Mouse (Mus musculus) heart, postnatal 36 days (tissue): ENCODE data around the gene Hjurp. TPM values are rescaled to one million over a fixed set of nuclear protein-coding genes. Genes with fewer than 3 reads are reported as not detected.

Source experiments
- DNase-seq, 2 experiments: peaks; one replicate each; pipeline ENCODE4 v3.0.0; 2021 to 2022
- intact Hi-C: fragments of 180-260 bp; cut with DNase I; formaldehyde crosslinking; loops from one replicate; pipeline ENCODE4 v1.15.1; 2025
- total RNA-seq, 2 experiments: library from RNA; stranded (reverse); gene quantifications; 2 replicates each; pipeline ENCODE4 v1.2.3; 2021

Gene Hjurp
- total RNA-seq, 2 experiments from 2014 or later: 12.2 to 13.3 TPM

DNA sequence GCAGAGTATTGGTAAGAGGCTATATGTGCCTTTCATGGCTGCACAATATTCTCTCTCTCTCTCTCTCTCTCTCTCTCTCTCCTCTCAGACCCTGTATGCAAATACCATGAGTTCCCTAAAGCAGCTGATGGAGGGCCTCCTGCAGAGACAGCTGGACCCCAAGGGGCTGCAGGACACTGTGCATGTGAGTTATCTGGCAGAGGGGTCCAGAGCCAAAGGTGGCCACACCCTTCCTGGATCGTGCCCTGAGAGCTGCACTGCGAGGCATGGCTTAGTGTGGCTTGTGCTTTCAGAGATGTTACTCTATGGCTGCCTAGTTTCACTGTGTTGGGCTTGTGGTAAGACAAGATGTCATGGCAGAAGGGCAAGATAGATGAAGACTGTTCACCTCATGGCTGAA lies 29.8 kb downstream of the Hjurp start:
- intact Hi-C loops: no loop called here
- no peak for DNase-seq

DNA sequence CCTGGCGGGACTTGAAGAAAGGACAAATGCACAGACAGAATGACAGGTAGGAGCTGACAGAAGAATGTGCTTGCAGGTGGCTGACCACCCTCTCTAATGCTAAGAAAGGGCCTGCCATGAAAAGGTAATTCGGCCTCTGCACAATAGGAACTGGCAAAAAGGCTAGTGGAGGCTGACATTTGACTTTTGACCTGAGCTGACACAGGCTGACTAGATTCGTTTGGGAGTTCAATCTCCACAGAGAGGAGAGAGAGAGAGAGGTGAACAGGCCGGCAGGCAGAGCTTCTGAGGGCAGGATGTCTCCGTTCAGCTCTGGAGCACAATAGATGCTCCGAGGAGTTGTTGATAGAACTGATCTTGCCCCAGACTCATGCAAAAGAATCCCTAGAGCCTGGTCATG lies 31.0 kb downstream of the Hjurp start:
- no peak for DNase-seq
- intact Hi-C loops: no loop called here

DNA sequence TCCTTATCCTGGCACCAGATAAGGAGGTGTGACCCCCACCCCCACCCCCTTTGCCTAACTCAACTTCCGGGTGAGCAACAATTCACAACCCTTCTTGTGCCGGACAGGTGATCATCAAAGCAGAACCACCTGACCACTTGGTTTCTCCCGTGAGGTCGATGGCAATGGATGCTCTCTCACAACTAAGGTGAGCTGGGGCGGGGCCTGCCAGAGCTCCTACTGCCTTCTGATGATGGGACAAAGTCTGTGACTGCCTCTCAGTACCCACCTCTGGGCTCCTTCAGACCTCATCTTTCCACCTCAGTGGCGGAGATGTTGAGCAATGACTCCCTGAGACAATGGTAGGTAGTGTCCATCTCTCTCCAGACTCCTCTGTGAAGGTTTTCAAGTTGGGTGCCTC lies 31.6 kb downstream of the Hjurp start:
- no peak for DNase-seq
- intact Hi-C loops: no loop called here

DNA sequence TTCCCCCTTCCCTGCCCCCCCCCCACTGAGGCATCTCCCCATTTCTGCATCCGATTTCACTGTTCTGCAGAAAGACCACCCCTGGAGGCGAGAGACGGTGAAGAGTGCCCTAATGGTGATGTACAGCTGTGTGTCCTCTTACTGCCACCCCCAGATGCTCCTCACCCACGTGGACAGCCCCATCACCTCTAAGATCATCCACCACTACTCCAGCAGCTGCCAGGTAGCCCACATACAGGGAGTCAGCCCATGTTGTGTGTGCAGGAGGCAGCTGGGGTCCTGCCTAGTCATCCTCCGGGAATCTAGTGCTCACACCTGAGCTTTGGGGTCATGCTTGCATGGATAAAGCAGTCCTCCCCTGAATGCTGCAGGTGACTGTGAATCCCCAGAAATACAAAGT lies 33.6 kb downstream of the Hjurp start:
- intact Hi-C loops: no loop called here
- no peak for DNase-seq

DNA sequence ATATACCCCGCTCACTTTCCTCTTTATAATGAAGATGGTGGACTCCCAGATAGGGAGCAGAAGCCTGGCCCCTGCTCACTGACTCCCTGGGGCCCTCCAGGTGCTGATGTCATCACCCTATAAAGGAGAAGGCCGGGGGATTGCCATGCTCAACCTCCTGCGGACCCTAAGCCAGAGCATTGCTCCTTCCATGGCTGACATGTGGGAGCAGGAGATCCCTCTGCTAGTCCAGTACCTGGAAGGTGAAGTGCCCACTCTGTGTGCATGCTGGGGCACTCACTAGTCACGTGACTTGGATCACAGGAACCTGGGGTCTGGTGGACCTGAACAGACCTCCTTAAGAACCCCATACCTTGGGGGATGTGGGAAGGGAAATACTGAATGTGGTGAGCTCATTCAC lies 36.9 kb downstream of the Hjurp start:
- intact Hi-C loops: no loop called here
- no peak for DNase-seq

DNA sequence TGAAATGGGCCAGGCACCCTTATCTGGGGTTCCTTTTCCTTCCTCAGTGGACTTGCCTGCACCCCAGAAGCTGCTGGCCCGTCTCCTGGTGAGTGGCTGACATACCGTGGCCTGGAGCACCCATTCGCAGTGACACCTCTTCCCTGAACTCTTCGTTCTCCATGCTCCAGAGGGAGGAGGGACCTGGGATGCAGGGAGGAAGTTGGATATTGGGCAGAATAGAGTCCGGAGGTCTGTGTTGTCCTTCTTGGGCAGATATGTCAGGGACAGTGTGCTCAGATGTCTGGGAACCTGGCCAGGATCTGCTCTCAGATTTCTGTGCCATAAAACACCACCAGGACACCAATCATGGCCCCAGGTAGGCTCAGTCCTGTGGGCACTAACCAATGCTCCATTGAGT lies 37.4 kb downstream of the Hjurp start:
- no peak for DNase-seq
- intact Hi-C loops: no loop called here

DNA sequence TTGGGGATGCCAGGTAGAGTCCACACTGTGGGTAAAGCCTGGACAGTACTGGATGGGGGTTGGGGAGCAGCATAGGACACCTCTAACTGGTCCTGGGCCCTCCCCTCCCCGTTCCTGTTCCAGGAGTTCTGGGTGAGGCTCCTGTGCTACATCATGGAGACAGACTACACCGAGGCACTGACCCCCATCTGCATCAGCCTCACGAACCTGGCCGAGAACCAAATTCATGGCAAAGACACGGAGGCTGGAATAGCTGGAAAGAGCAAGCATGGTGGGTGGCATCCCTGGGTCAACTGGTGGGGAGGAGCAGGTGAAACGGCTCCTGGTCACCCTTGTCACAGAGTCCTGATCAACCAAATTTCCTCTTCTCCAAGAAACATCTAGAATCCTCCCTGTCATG lies 38.7 kb downstream of the Hjurp start:
- intact Hi-C loops: no loop called here
- no peak for DNase-seq

DNA sequence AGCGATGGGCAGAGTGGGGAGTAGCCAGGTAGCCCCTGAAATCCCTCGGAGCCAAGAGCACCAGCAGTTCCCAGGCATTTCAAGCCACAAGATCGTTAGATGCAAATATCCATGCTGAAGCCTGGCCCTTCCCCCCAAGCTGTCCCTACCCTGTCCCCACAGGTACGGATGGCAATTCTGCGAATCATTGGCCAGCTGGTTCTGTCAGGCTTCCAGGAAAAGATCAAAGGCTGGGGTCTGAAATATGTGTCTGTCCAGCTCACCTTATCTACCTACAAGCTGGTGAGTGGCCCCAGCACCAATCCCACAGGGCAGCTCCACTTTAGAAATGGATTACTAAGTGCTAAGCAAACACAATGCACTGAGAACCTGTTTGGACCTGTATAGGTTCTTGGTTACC lies 40.1 kb downstream of the Hjurp start:
- no peak for DNase-seq
- intact Hi-C loops: no loop called here

DNA sequence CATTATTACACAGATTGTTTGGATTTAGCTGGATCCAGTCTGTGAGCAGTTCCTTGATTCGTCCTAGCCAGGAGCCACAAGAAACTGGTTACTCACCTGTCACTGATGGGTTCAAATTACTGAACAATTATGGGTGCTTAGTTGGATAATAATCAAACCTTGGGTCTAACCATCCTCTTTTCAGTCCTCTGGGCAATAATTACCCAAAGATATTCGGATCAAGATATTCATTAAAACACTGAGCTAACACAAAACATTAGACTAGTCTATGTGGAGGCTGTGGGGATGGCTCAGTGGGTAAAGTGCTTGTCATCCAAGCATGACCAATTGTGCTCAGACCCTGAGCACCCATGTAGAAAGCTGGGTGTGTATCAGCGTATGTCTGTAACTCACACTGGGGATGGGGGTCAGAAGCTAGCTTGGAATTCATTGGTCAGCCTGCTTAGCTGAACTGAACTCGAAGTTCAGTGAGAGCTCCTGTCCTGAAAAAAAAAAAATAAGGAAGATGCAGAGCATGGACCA lies 41.5 kb downstream of the Hjurp start:
- intact Hi-C loops: no loop called here
- DNase-seq: no peak

DNA sequence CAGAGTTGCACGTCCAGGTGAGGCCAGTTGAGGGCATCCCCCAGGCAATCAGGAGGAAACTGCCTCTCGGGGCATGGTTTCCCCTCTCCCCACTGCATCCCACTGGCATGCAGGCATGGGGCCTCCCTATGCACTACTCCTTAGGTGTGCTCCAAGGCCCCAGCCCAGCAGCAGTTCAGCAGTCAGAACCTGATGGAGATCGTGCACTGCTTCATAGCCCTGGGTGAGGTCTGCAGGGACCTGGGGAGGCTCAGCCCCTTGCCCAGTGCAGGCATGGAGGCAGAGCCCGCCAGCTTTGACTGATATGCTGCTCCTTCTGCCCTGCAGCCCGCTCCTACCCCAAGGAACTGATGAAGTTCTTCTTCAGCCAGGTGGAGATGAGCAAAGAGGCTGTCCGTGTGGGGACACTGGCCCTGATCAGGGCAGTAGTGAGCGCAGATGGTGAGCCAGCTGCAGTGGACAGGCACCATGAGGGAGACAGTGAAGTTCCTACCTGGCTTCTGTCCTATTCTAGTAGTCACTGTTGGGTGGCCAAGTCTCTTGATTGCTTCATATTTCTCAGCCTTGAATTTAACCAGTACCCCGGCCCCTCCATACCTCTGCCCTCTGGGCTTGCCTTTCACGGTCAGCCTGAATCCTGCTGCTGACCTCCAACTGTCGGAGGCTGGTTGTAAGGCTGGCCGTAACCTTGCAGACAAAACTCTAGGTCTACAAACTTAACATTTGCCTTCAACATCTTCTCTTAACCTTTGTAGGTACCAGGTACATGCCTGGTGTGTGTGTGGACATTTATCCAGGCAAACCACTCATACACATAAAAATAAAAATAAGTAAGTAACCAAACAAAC lies 42.2 kb downstream of the Hjurp start:
- DNase-seq: no peak
- intact Hi-C loops: no loop called here

DNA sequence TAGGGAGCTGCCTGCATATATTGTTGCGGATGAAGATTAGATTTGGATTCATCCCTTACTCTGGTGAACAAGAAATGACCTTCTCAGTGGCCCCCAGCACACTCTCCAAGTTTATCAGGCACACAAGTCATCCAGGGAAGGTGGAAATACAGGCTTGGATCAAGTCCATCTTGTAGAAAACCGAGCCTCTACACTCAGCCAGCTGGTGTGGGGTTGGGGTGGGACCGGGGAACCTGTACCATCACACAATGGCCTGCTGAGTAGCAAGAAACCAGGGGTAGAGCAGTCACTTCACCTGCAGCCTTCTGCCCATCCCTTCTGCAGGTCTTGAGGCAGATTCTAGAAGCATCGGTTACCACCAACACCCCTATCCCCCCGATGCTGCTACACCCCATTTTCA lies 42.8 kb downstream of the Hjurp start:
- no peak for DNase-seq

DNA sequence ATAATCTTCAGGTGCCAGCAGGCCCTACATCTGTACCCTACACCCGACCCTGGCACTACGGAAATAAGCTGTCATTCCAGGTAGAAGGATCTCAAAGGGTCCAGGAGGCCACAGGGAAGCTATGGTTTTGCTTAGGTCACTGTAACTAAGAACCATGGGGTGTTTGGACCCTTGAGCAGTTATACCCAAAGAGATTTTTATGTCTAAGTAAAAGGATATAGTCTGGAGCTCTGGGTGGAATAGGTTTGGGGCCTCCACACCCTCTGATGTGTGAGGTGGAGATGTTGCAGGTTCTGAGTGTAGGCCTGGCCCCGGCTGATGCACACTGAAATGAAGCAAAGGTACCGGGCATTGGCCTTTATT lies 43.2 kb downstream of the Hjurp start:
- intact Hi-C loops: no loop called here
- DNase-seq: no peak

More for the DNA sequence above, 42.8 kb downstream of the Hjurp start:
- intact Hi-C loops: no loop called here

DNA sequence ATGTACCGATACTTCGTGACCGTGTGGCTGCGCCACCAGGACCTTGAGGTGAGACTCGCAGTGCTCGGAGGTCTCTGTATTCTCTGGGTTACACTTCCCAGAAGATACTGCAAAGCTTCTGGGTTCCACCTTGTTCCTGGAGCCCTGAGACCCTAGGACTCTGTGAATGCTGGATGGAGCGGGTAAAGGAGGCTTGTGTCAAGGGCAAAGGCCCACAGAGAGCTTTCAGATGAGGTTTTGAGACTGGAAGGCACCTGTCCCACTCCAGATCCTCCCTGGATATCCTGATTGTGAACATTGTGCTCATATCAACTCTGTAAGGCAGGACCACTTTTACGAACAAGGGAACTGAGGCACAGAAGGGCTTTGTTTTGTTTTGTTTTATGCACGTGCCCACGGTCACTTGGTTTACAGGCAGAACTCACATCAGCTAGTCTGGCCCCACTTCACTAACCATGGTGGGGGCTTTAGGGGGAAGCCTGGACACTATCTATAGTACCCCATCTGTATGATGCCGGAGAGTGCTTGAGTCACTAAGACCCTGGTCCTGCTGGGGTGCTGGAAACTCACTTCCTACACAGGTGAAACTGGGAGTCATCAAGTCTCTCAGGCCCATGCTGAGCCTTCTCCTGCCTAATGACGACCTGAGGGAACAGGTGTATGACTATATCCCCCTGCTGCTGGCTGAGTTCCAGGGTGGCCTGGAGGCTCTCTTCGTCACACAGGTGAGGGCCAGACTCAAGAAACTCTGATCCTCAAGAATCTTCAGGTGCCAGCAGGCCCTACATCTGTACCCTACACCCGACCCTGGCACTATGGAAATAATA lies 43.8 kb downstream of the Hjurp start:
- DNase-seq: no peak
- intact Hi-C loops: no loop called here

DNA sequence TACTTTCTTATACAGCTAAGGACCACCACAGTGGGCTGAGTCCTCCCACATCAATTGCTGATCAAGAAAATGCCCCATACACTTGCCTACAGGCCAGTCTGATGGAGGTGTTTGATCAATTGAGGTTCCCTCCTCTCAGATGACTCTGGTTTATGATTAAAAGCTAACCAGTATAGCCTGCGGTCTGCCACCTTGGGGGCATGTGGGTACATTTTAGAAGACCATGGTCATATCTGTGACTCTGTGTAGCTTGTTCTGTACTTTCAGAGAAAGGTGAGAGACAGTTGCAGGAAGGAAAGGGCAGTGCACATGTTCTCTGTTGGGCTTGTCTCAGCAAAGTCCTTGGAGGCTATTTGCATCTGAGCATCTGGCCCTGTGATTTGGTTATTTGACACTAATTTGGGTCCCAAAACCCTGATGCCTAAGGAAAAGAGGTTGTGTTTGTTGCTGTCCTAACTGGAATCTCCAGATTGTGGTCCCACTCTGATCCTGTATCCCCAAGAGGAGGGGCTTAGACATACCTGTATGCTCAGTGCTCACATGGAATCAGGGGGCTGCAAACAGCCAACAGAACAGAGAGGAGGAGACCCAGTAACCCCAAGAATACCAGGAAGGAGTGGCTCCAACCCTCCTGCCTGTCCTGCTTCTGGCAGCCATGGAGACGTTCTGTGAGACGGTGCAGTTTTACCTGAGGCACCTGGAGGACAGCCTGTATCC lies 44.6 kb downstream of the Hjurp start:
- intact Hi-C loops: no loop called here
- no peak for DNase-seq

DNA sequence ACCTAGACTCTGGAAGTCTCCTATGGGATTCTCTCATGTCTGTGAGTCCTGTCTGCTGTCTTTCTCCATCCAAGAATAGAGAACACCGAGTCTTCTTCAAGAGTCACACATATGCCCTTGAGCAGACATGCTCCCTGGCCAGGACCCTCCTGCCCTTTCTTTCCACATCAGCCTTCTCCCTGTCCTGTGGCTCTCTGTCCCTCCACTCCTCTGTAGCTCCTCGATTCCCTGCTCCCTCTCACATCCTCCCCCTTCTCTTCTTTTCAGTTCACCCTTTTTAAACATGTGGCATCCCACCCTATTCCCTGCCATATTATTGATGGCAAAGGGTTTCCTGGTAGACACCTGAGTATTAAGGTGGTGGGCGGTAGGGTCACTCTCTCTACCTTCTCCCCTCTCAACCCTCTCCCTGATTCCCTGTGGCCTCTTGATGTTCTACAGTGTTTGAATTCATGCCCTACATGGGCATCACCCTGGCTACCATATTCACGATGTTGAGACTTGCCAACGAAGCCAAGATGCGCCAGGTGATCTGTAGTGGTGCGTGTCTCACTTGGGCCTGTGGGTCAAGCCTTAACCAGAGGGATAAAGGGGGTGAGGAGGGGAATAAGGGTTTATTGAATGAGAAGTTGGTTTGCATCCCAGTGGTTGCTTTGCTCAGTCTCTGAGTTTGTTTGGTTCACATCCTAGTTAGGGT lies 45.5 kb downstream of the Hjurp start:
- intact Hi-C loops: no loop called here
- no peak for DNase-seq

DNA sequence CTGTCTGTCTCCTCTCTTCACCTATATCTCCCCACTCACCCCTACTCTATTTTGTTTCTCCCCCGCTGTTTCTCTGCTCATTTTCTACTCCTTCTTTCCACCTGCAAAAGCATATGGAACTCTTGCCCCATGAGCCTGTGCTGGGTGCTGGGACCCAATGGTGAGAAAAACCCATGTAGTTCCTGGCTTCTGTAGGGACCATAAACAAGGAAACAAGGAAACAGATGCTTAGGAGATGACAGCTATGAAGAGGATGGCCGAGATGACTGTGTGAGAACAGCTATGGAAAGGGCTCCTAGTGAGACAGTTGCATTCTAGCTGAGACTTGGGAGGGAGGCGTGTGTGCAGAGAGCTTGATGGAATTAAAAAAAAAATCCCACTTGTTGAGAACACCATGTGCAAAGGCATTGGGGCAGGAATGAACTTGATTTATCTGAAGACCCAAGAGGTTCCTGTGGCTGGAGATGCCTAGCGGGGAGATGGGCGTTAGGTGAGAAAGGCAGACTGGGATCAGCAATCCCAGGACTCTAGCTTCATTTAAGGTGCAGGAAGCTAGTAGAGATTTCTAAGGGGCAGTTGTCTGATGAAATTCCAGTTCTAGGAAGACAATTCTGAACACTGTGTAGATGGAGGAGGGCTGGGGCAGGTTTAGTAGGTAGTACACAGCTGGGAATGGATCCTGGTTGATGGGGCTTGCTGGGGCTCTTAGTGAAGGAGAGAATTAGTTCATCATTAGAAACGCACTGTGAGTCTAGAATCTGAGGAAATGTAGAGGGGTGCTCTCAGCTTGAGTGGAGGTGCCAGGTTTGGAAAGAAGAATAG lies 46.2 kb downstream of the Hjurp start:
- no peak for DNase-seq
- intact Hi-C loops: no loop called here

DNA sequence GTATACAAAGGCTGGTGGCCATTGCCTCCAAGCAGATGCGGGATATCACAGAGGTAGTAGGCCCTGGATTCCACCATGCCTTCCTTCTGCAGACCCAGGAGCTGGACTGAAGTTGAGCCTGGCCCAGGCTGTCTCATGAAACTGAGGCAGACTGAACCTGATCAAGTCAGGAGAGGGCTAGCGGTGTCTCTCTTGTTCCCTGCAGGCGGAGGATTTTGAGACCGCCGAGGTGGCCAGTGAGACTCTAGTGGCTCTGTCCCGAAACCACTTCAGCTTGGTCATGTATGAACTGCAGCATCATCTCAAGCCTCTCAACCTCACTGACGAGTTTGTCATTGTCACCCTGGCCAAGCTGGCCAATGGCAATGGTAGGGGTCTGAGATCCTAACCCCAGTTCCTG lies 47.0 kb downstream of the Hjurp start:
- intact Hi-C loops: no loop called here
- DNase-seq: no peak

DNA sequence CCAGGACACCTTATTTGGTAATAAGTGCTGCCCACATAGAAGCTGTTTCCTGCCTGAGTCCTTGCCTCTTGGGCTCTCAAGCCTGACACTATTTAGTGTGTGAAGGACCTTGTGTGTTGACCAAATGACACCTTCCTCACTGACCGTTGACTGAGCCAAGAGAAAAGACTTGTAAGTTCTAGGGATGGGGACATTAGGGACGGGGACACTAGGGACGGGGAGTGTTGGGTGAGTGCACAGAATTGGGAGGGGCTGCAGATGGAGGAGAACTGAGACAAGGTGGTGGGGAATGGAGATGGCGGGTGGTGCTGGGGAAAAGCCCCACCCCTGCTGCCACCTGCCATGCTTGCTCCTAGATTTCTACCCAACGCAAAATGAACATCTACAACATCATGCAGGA lies 47.4 kb downstream of the Hjurp start:
- DNase-seq: no peak
- intact Hi-C loops: no loop called here

DNA sequence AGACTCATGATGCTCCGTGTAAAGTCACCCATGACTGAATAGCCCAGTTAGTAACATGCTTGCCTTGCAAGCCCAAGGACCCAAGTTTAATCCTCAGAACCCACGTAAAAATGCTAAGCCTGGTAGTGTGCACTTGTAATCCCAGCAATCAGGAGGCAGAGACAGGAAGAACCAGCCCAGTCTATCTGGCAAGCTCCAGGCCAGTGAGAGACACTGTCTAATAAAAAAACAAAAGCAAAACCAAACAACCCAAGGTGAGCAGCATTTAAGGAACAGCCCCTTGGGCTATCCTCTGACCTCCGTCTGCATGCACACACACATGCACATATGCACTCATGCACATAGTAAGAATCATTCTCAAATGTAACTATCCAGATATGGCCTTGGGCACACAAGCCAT lies 47.9 kb downstream of the Hjurp start:
- DNase-seq: peak in 1 of 2 experiments; percentile 3
- intact Hi-C loops: no loop called here

DNA sequence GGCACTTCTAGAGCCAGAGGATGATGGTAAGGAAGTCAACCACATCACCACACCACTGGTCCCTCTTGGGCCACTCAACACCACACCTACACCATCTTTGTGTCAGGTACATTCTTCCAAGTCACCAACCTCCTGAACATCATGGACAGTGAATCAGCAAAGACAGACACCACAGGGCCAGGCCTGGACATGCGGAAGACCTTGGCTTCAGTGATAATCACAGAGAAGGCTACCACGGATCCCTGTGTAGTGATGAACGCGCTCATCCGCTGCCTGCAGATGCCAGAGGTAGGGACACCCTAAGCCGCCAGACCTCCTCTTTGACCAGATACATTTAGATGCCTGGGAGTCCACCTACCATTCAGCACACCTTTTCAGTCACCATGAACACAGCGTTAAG lies 49.3 kb downstream of the Hjurp start:
- peak; percentile 10 for DNase-seq
- intact Hi-C loops: no loop called here
